Mouse (Mus musculus) gastrocnemius, postnatal 36 days (tissue): Measurements from ENCODE around the gene Svbp. TPM values are rescaled to one million over a fixed set of nuclear protein-coding genes. Genes with fewer than 3 reads are reported as not detected.
A peak's percentile ranks its signal among the peaks of the same experiment; 100 is the strongest.

ENCODE experiments used
- DNase-seq, 2 experiments: peaks; one replicate each; pipeline ENCODE4 v3.0.0; 2022
- intact Hi-C: fragments of 180-260 bp; cut with DNase I; formaldehyde crosslinking; loops from one replicate; pipeline ENCODE4 v1.15.1; 2025
- total RNA-seq, 2 experiments: library from RNA; stranded (reverse); gene quantifications; 2 replicates each; pipeline ENCODE4 v1.2.3; 2021

The Svbp gene
- total RNA-seq, 2 experiments from 2014 or later, result 10.7 to 15.2 TPM

DNA sequence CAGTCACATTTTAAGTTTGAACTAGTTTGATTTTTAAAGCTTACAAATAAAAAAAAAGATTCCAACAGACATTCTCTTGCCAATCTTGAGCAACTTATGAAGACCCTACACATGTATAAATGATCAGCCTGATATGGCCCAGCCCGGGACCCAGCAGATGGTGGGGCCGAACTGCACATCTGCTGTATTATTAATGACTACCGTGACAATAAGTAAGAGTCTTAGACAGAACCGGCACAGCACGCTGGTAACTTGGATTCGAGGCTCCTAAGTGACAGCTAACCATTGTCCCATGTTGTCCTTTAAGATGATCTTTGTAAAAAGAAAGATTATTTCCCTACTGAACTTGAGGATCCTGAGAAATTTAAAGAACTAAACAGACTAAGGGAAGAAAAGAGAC lies 5.7 kb upstream of the Svbp start:
- intact Hi-C loops, result loop anchor here (10.0 kb wide), 1 partner anchor 1155 kb away; no protein-coding TSS in a partner anchor
- no peak for DNase-seq

DNA sequence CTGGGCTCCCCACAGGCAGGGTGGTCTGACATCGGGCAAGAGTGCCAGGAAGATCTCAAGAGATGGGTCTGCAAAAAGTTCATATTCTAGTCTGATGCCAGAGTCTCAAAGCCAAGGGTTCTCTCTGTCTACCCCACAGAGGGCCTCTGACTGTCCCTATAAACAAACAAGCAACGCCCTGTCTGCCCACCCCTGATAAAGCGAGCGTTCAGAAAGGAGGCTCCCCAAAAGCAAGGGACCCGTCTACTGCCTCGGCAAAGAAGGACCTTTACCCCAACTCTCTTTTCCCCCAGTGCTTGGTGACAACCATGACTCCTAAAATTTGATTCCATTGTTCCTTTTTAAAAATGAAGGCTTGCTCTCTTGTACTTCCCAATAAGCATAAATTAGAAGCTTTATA lies 5.2 kb upstream of the Svbp start, which contains the start of gene Ermap:
Gene Ermap (minus strand): TSS at position 148 of the 400 bp plus-strand sequence.
- intact Hi-C loops, result loop anchor here (10.0 kb wide), 1 partner anchor 1155 kb away; no protein-coding TSS in a partner anchor
- no peak for DNase-seq

DNA sequence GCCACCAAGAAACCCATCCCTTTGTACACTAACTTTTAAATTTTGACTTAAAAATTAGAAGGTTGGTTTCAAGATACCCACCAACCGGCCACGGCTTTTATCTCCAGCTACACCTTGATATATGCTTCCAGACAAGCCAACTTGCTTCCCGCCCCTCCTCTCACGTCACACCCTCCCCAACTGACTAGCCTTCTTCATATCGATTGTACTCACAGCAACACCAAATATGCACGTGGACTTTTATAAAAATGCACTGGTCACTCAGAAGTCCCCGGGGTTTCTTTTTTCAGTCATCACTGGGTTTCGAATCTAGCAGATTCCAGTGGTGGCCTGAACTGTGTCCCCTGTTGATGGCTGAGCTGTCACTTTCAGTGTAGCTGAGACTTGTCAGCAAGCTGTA lies 4.5 kb upstream of the Svbp start:
- DNase-seq, result no peak
- intact Hi-C loops, result no loop called here

DNA sequence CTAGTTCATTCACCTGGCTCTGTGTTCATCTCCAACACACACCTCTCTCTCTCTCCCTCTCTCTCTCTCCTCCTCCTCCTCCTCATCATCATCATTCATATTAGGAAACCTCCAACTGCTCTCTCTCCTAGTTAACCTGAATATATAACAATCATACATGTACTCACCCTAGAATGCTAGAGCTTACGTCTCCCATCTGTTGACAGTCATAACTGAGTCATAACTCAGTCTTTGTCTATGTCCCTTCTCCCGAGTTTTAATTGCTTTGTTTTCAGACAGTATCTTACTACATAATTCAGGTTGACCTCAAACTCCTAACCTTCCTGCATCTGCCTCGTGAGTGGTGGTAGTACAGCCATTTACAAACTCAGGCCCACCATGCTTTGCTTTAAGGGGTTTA lies 3.8 kb upstream of the Svbp start:
- intact Hi-C loops, result no loop called here

DNA sequence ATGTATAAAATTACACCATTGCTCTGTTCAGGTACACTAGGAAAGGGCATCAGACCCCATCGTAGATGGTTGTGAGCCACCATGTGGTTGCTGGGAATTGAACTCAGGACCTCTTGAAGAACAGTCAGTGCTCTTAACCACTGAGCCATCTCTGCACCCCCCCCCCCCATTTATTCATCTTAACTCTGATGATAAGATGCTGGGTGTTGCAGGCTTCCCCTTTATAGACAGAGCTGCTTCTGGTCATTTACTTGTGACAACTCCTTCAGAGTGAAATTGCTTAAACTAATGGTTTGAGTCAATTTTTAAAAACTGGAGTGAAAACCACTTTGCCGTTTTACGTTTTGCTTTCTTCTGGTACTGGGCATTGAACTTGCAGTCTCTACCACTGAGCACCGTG lies 2.3 kb upstream of the Svbp start:
- intact Hi-C loops, result no loop called here
- no peak for DNase-seq

More for the DNA sequence above, 3.8 kb upstream of the Svbp start:
- DNase-seq, result no peak

DNA sequence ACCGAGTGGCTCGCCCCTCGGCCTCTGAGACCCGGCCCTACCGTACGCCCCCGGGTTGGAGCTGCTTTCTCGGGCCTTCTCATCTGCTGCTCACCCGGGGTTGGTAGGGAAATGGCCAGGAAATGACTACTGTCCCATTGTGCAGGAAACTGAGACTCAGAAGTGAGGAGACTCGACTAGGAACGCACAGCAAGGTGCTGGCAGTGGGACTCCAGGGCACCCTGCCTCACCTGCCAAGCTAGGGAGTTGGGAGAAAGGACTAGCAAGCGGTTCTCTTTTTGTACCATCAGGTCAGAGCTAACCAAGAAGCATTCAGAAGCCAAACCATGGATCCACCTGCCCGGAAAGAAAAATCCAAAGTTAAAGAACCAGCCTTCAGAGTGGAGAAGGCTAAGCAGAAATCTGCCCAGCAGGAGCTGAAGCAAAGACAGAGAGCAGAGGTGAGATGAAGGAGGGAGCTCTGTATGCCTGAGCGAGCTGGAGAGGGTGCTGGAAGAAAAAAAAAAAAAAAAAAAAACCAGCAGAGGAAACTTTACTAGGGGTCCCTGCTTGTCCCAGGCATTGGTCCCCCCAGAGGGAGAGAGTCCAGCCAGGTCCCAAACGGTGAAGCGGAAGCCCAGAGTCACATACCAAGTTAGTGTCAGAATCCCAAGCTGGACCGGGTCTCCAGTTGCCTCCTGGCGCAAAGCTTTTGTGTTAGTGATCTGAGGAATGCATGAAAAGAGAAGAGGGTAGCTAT lies 645 bp downstream of the Svbp start:
- no peak for DNase-seq
- intact Hi-C loops, result no loop called here

DNA sequence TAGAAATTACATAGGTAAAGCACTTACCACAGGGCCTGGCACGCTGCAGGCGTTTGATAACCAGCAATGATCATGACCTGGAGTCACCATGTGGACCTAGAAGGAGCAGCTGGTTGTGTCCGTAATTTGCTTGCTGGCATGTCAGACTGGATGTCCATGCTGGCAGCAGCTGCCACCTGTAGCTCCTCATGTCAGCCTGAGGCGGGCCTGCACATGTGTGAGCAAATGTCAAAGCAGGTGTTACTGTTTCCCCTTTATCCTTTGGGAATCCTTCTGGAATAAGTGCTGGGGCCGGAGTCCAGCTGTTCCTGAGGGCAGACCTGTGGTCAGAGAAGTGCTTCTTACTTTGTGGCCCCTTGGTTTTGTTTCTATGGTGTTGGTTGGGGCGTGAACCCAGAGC lies 3.0 kb downstream of the Svbp start:
- intact Hi-C loops, result no loop called here

DNA sequence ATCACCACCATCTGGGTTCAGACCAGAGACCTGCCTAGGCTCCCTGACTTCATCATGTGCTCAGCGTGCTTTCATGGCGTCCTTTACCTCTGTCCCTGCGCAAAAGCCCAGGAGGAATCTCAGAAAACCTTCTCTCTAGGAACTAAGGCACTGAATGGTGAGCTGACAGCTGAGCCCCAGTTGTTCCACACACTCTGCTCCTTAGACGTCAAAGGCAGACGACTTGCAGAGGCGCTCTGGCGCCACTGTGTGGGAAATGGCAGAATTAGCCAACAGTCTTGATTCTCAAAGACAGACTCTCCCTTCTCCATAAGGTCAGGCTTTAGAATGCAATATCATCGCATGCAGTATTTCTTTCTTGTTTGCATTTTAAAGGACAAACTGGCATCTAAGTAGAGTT lies 9.6 kb downstream of the Svbp start:
- intact Hi-C loops, result loop anchor here (5.0 kb wide), 1 partner anchor 37 kb away; no protein-coding TSS in a partner anchor
- DNase-seq, result peak; percentile 26 to 31

More for the DNA sequence above, 3.0 kb downstream of the Svbp start:
- no peak for DNase-seq

DNA sequence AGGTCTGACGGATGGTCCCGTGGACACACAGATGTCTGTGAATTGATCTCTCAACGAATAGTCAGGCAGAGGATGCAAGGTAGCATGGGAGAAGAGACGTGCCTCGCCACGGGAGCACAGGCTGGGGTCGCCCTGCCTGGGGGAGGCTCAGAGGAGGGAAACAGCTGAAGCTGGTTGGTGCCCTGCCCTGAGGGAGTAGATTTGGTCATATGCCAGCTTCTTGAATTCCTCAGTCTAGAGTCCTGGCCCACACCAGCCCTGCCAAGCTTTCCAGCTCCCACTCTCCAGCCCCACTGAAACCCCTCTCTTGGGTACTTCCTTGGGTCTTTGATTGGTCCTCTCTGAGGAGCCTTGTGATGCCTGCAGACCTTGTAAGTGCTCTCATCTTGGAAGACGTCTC lies 21.6 kb downstream of the Svbp start:
- intact Hi-C loops, result no loop called here
- DNase-seq, result no peak

DNA sequence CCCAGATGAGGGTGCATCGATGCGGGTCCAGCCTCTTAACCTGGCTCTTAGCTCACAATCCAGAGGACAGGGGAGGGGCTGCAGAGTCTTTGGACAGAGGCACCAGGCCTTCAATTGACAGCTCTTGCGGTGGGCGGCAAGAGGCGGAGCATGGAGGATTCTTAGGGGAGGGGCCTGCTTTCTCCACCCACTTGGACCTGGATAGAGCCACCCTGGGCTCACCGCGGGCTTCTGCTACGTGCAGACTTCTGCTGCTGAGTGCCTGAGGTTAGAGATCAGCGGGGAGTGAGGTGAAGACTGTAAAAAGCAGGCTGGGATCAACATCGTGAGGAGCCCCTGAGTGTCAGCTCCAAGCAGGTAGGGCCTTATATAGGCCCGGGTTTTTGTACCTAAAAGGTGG lies 23.1 kb downstream of the Svbp start, which contains the start of gene Tmem269:
Gene Tmem269 (minus strand): TSS at position 49 of the 400 bp plus-strand sequence.
- intact Hi-C loops, result no loop called here
- DNase-seq, result no peak

DNA sequence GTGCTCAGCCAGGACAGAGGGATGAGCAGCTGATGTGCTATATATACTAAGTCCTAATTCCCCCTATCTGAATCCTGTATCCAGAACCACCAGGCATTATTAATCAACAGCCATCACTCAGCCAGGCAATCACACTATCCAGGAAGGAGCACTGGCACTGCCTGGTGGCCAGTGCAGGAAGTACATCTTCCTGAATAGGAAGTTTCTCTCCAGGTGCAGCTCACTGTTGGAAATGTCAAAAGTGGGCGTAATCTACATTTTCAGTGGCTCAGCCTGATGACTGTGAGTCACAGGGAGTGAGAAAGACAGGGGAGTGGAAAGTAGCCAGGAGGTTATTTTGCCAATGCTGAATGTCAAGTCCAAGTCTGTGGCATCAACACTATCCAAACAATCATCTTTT lies 28.6 kb downstream of the Svbp start:
- DNase-seq, result no peak
- intact Hi-C loops, result no loop called here

DNA sequence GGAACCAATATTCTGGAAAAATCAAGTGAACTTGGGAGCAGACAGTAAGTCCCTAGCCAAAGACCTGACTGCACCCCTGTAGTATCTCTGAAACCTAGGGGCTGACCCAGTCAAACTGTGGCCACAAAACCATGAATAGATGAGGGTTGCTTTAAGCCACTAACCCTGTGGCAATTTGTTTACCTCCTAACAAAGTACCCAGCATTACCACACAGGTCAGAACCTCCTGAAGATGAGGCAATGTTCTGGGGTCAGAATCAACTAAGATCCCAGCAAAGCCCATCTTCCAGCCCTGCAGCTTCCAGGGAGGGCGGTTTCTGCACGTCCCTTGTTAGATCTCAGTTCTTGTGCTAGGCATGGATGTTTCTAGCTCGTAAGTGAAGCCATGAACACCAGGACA lies 29.4 kb downstream of the Svbp start:
- DNase-seq, result no peak
- intact Hi-C loops, result no loop called here

DNA sequence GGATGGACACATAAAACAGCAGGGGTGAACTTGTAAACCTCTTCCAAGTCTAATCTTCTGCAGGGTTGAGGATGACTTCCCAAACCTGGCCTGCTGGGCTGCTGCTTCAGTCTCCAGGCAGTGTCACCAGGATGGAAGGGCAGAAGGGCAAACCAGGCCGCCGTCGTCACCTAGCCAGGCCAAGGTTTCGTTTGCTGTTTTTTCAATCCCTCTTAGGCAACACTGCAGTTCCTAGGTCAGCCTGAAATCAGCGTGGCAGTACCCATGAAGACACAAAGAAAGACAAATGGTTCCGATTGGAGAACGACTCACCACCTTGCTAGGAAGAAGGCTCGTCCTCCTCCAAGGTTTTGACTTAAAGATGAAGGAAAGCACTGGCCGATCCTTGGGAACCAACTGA lies 30.6 kb downstream of the Svbp start:
- intact Hi-C loops, result no loop called here
- DNase-seq, result no peak

DNA sequence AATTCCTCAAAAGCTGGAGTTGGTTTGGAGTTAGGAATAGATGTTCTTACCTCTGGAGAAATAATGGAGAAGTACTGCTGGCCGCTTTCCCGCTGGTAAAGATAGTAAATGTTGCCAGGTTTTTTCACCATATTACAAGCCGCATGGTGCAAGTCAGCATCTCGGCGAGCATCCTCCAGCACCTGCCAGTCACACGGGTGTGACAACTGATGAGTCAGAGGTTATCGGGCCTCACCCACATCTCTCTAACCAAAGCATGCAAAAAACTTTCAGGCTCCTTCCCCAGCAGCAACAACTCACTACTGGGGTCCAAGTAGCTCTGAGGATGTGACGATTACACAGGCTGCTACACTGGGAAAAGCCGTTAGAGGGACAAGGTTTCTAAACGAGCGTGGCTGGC lies 31.6 kb downstream of the Svbp start:
- intact Hi-C loops, result no loop called here
- DNase-seq, result no peak

DNA sequence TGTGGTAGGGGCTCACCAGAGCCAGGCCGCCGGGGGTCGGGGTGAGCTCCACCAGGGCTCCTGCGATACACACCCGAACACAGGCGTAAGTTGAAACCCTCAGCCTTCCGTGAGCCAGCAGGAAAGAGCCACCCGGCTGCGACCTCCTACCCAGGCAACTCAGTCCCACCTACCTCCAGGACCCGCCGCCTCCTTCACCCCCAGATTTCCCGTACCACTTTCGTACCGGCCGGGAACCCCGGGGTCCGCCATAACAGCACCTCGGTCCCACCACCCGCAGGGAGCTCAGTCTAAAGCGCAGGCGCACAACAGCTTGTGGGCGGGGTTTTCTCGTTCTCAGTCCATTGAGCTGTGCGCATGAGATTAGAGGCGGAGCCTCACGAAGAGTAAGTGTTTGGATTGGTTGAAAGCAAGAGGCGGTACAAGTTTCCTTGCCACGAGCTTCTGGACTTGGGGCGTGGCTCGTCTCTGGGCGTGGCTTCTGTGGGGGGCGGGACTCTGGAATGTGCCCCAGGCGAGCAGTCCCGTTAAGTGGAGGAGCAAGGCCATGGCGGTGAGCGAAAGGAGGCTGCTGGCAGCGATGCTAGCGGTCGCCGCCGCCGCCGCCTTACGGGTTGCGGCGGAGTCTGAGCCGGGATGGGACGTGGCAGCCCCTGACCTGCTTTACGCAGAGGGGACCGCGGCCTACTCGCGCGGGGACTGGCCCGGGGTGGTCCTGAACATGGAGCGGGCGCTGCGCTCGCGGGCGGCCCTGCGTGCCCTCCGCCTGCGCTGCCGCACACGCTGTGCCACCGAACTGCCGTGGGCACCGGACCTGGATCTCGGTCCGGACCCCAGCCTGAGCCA lies 37.5 kb downstream of the Svbp start, which contains the start of the genes AU022252 and P3h1:
Gene AU022252 (minus strand): TSS at position 303 of the 846 bp plus-strand sequence.
Gene P3h1 (plus strand): TSS at position 506 of the 846 bp plus-strand sequence.
- DNase-seq, result peak; percentile 98 to 99
- intact Hi-C loops, result no loop called here

DNA sequence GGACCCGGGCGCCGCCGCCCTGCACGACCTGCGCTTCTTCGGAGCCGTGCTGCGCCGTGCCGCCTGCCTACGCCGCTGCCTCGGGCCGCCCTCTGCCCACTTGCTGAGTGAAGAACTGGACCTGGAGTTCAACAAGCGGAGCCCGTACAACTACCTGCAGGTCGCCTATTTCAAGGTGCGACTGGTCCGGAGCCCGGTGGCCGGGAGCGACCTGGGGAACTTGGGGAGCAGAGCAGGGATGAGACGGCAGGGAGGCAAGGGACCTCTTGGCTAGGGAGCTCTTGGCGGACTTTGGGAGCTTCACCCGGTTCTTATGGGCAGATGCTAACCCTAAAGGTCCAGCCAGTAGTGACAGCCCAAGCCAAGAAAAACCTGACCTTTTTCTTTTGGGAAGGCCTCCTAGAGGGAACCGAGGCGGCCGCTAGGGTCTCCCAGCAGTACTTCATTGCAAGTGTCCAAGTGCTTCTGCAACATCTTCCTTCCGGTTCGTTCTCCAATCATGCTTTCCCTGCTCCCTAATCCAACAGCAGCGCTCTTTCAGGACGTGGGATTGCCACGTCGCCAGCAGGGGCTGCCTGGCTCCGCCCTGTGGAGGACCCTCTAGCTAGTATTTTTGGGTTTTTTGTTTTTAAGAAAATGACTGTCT lies 38.3 kb downstream of the Svbp start:
- peak in 1 of 2 experiments; percentile 42 for DNase-seq
- intact Hi-C loops, result no loop called here

DNA sequence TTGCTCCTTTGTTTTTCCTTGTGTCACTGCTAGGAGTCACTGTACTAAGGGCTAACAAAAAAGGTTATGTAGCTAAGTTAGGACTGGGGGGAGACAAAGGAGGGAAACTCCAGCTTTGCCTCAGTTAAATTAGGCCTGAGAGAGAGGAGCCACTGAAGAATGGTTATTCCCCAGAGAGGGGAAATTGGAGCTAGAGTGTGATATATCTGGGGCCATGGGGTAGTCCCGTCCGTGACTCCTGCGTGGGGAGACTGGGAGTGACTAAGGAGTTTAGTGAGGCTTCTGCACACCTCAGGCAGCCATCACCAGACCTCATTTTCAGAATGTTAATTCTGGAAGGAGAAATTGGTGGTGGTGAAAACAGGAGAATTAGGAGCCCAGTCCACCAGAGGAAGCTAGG lies 39.2 kb downstream of the Svbp start:
- intact Hi-C loops, result no loop called here
- DNase-seq, result no peak

DNA sequence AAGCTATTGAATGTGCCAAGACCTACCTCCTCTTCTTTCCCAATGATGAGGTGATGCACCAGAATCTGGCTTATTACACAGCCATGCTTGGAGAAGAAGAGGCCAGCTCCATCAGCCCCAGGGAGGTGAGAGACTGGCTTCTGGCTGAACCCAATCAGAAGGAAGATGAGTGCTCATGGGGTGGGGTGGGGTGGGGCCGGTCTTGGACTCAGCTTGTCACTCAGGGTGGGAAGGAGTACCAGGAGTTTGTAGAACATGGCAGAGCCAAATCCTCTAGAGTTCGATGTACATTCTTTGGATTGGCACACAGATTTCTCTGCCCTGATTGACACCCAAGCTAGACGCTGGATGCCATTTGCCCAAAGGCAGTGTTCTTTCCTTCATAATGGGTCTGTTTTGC lies 43.6 kb downstream of the Svbp start:
- intact Hi-C loops, result loop anchor here (5.0 kb wide), 1 partner anchor 84 kb away; the partner anchor contains the start of gene Ppih
- DNase-seq, result no peak

DNA sequence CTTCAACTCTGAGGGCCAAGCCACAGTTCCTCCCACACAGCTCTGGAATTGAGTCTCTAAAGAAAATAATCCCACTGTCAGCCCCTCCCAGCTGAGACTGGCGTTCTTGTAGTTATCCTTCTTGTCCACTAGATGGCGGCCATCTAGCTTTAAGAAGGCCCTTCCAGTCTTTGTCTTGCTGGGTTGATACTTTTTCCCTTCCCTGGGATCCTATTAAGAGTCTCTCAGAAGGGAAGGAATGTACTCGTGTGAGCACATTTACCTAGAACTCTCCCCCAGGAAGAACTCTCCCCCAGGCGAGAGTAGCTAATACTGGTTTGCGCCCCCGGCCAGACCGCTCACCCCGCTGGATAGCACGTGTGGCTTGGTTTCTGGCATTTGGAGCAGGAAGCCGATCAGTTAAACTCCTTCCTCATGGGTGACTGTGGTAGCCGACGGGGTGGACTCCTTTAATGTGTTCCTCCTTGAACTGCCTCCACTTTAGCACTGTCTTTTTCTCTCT lies 44.1 kb downstream of the Svbp start:
- intact Hi-C loops, result loop anchor here (5.0 kb wide), 1 partner anchor 83 kb away; the partner anchor contains the start of gene Ppih
- DNase-seq, result no peak

DNA sequence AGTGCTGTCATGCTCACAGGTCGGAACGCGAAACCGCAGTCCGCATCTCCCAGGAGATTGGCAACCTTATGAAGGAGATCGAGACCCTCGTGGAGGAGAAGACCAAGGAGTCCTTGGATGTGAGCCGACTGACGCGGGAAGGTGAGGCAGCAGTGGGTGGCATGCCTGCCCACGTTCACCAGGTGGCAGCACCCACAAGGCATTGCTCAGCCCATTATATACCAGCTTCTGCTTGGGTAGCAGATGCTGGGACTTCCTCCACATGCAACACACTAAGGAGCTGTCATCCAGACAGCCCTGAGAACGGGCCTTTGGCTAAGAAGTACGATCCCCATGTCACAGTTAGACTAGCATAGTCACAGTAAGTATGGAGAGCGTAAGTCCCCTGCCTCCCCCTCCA lies 46.6 kb downstream of the Svbp start:
- DNase-seq, result no peak
- intact Hi-C loops, result loop anchor here (10.0 kb wide), 1 partner anchor 423 kb away; no protein-coding TSS in a partner anchor
